In genomic region chr8:106112514-106112913, GRCm38 (mm10) we compare ENCODE assay signal across 18 mouse cellular contexts. TPM values are rescaled to one million over a fixed set of nuclear protein-coding genes. Genes with fewer than 3 reads are reported as not detected.
DNase-seq lines count a peak whose midpoint lies in the region; ATAC-seq and TF ChIP-seq lines count a peak whose summit lies in the region.
"Had no signal": no experiment of that assay in that cellular context is flagged by ENCODE, and none has a peak within 500 bp of the region (broad histone marks: within the 10 kb centered on the region; RNA-seq: fewer than 3 reads in every experiment).

No protein-coding gene starts in this region.

- H3K4me1 ChIP-seq in kidney, embryonic 15.5 days = no peaks in the 10 kb centered on the region
- H3K4me1 ChIP-seq in kidney, embryonic 14.5 days (ENCODE audit: control insufficient read depth, insufficient read depth, low read length) = no peaks in the 10 kb centered on the region
- H3K4me1 ChIP-seq in limb, embryonic 14.5 days (ENCODE audit: control insufficient read depth, insufficient read depth, low read length) = no peaks in the 10 kb centered on the region
- no peaks in the 10 kb centered on the region for H3K4me1 ChIP-seq in forebrain, embryonic 12.5 days
- H3K4me1 ChIP-seq: embryonic facial prominence, embryonic 12.5 days; midbrain, embryonic 10.5 days had no signal

- peaks cover 64% of the 10 kb centered on the region for H3K36me3 ChIP-seq in kidney, embryonic 15.5 days
- H3K36me3 ChIP-seq in kidney, embryonic 14.5 days (ENCODE audit: control insufficient read depth, insufficient read depth, low read length) = peaks cover 29% of the 10 kb centered on the region
- H3K36me3 ChIP-seq in limb, embryonic 14.5 days (ENCODE audit: control insufficient read depth, insufficient read depth, low read length) = peaks cover 45% of the 10 kb centered on the region
- H3K36me3 ChIP-seq in forebrain, embryonic 12.5 days (replicated peaks) = peaks cover 41% of the 10 kb centered on the region

- no peak overlapping the region for H3K4me2 ChIP-seq in kidney, embryonic 15.5 days
- H3K4me2 ChIP-seq in kidney, embryonic 14.5 days (replicated peaks; ENCODE audit: low read depth, low read length) = no peak overlapping the region
- H3K4me2 ChIP-seq in limb, embryonic 14.5 days (replicated peaks; ENCODE audit: low read depth, low read length, severe bottlenecking) = no peak overlapping the region
- no peak overlapping the region for H3K4me2 ChIP-seq in forebrain, embryonic 12.5 days
- H3K4me2 ChIP-seq: embryonic facial prominence, embryonic 12.5 days; heart, embryonic 11.5 days had no signal

- TF ChIP-seq POLR2A in limb, embryonic 14.5 days (IDR thresholded peaks at IDR 0.05; ENCODE audit: borderline replicate concordance, extremely low read depth, insufficient read depth, insufficient read length) = no peak

- no peaks in the 10 kb centered on the region for H3K27me3 ChIP-seq in kidney, embryonic 15.5 days
- no peaks in the 10 kb centered on the region for H3K27me3 ChIP-seq in kidney, embryonic 14.5 days (ENCODE audit: control insufficient read depth, insufficient read depth, low read length)
- no peaks in the 10 kb centered on the region for H3K27me3 ChIP-seq in limb, embryonic 14.5 days (ENCODE audit: control insufficient read depth, insufficient read depth, low read length)
- H3K27me3 ChIP-seq in forebrain, embryonic 12.5 days = no peaks in the 10 kb centered on the region
- H3K27me3 ChIP-seq: embryonic facial prominence, embryonic 12.5 days; Patski had no signal

- H3K4me3 ChIP-seq in kidney, embryonic 15.5 days (replicated peaks) = no peak overlapping the region
- no peak overlapping the region for H3K4me3 ChIP-seq in kidney, embryonic 14.5 days (ENCODE audit: low read length)
- H3K4me3 ChIP-seq in limb, embryonic 14.5 days (replicated peaks; ENCODE audit: low read length) = no peak overlapping the region
- no peak overlapping the region for H3K4me3 ChIP-seq in forebrain, embryonic 12.5 days (replicated peaks)
- H3K4me3 ChIP-seq: embryonic facial prominence, embryonic 12.5 days; midbrain, embryonic 10.5 days had no signal

- no peak for ATAC-seq in kidney, embryonic 15.5 days (replicated peaks; ENCODE audit: low FRiP score)
- no peak for ATAC-seq in kidney, embryonic 14.5 days (ENCODE audit: low FRiP score, low TSS enrichment)
- peak; percentile 53; the same call in 1 of the 2 replicates for ATAC-seq in limb, embryonic 14.5 days (ENCODE audit: low FRiP score, low read depth)
- ATAC-seq in forebrain, embryonic 12.5 days (ENCODE audit: low FRiP score) = no peak
- ATAC-seq: forebrain, embryonic 16.5 days; hindbrain, embryonic 16.5 days; Patski had no signal

- DNase-seq in ES-CJ7 (ENCODE audit: low read depth, low spot score) = peak; percentile 18
- DNase-seq in limb, embryonic 14.5 days (ENCODE audit: low spot score) = no peak
- peak; percentile 93 for DNase-seq in thymus, postnatal 0 days (ENCODE audit: low spot score)
- DNase-seq in urinary bladder, postnatal 14 days (ENCODE audit: low spot score) = no peak
- DNase-seq: adrenal gland, postnatal 10 days; cerebellum, adult 9-11 months; liver; right cerebral cortex, adult 18-20 months had no signal

- H3K9me3 ChIP-seq in kidney, embryonic 15.5 days (replicated peaks) = no peaks in the 10 kb centered on the region
- H3K9me3 ChIP-seq in kidney, embryonic 14.5 days (ENCODE audit: control insufficient read depth, low read length) = no peaks in the 10 kb centered on the region; the same call in 1 of the 2 replicates
- H3K9me3 ChIP-seq in limb, embryonic 14.5 days (ENCODE audit: control insufficient read depth, low read length) = no peaks in the 10 kb centered on the region
- H3K9me3 ChIP-seq in forebrain, embryonic 12.5 days = no peaks in the 10 kb centered on the region
- H3K9me3 ChIP-seq: embryonic facial prominence, embryonic 12.5 days; midbrain, embryonic 10.5 days had no signal

- H3K9ac ChIP-seq in kidney, embryonic 15.5 days = no peak overlapping the region
- H3K9ac ChIP-seq in kidney, embryonic 14.5 days (ENCODE audit: low read depth, low read length) = no peak overlapping the region
- no peak overlapping the region for H3K9ac ChIP-seq in limb, embryonic 14.5 days (ENCODE audit: low read depth, low read length, severe bottlenecking)
- H3K9ac ChIP-seq in forebrain, embryonic 12.5 days = no peak overlapping the region
- H3K9ac ChIP-seq: embryonic facial prominence, embryonic 12.5 days had no signal

- WGBS in kidney, embryonic 15.5 days = 84% methylated on average over 1 of the region's 1 CpGs
- 93% methylated on average over 1 of the region's 1 CpGs for WGBS in kidney, embryonic 14.5 days
- 84% methylated on average over 1 of the region's 1 CpGs for WGBS in limb, embryonic 14.5 days
- 93% methylated on average over 1 of the region's 1 CpGs for WGBS in forebrain, embryonic 12.5 days

- H3K27ac ChIP-seq in kidney, embryonic 15.5 days = peak overlapping the region; percentile 58
- H3K27ac ChIP-seq in kidney, embryonic 14.5 days (ENCODE audit: low read depth, low read length) = no peak overlapping the region
- H3K27ac ChIP-seq in limb, embryonic 14.5 days (replicated peaks; ENCODE audit: low read depth, low read length) = no peak overlapping the region
- H3K27ac ChIP-seq in forebrain, embryonic 12.5 days = no peak overlapping the region
- H3K27ac ChIP-seq: embryonic facial prominence, embryonic 12.5 days; macrophage; midbrain, embryonic 10.5 days had no signal

RNA-seq across cellular contexts. Expression of gene Esrp2, which starts 24.3 kb away (rescaled TPM):
- 14.9 and 15.8 TPM in 2 replicates for polyA plus RNA-seq in kidney, embryonic 15.5 days (2015; fragmentation: Nextera tagmentation; extraction: Ambion mirVana)
- polyA plus RNA-seq in kidney, embryonic 14.5 days (2014; fragmentation: Nextera tagmentation; extraction: Ambion mirVana) = 5.6 and 9.1 TPM in 2 replicates
- polyA plus RNA-seq in limb, embryonic 14.5 days (2012; rRNA removed) = 29.5 and 34.3 TPM in 2 replicates
- 38.8 and 38.9 TPM in 2 replicates for polyA plus RNA-seq in limb, embryonic 14.5 days (2014; fragmentation: Nextera tagmentation; extraction: Ambion mirVana)
- polyA plus RNA-seq in thymus, postnatal 0 days (2015; fragmentation: Nextera tagmentation; extraction: Ambion mirVana) = 8.8 and 9.6 TPM in 2 replicates
- polyA plus RNA-seq in forebrain, embryonic 12.5 days (2016; fragmentation: Nextera tagmentation; extraction: Ambion mirVana) = 1.9 TPM in 2 replicates
- polyA plus RNA-seq: macrophage had no signal

RNA-seq across cellular contexts. Expression of gene Pla2g15, which starts 37.7 kb away (rescaled TPM):
- 12.4 and 13.9 TPM in 2 replicates for polyA plus RNA-seq in kidney, embryonic 15.5 days (2015; fragmentation: Nextera tagmentation; extraction: Ambion mirVana)
- polyA plus RNA-seq in kidney, embryonic 14.5 days (2014; fragmentation: Nextera tagmentation; extraction: Ambion mirVana) = 2.7 and 6.6 TPM in 2 replicates
- polyA plus RNA-seq in limb, embryonic 14.5 days (2012; rRNA removed) = 13.7 and 15.0 TPM in 2 replicates
- 6.3 and 7.8 TPM in 2 replicates for polyA plus RNA-seq in limb, embryonic 14.5 days (2014; fragmentation: Nextera tagmentation; extraction: Ambion mirVana)
- 11.0 and 11.7 TPM in 2 replicates for polyA plus RNA-seq in thymus, postnatal 0 days (2015; fragmentation: Nextera tagmentation; extraction: Ambion mirVana)
- 13.8 and 15.8 TPM in 2 replicates for polyA plus RNA-seq in forebrain, embryonic 12.5 days (2016; fragmentation: Nextera tagmentation; extraction: Ambion mirVana)

RNA-seq across cellular contexts. Expression of gene Nfatc3, which starts 53.9 kb away (rescaled TPM):
- 6.5 and 7.3 TPM in 2 replicates for polyA plus RNA-seq in kidney, embryonic 15.5 days (2015; fragmentation: Nextera tagmentation; extraction: Ambion mirVana)
- 8.9 and 10.3 TPM in 2 replicates for polyA plus RNA-seq in kidney, embryonic 14.5 days (2014; fragmentation: Nextera tagmentation; extraction: Ambion mirVana)
- 27.2 and 31.6 TPM in 2 replicates for polyA plus RNA-seq in limb, embryonic 14.5 days (2012; rRNA removed)
- polyA plus RNA-seq in limb, embryonic 14.5 days (2014; fragmentation: Nextera tagmentation; extraction: Ambion mirVana) = 7.8 and 9.6 TPM in 2 replicates
- 19.7 and 26.6 TPM in 2 replicates for polyA plus RNA-seq in thymus, postnatal 0 days (2015; fragmentation: Nextera tagmentation; extraction: Ambion mirVana)
- 4.9 and 6.6 TPM in 2 replicates for polyA plus RNA-seq in forebrain, embryonic 12.5 days (2016; fragmentation: Nextera tagmentation; extraction: Ambion mirVana)

RNA-seq across cellular contexts. Expression of gene Slc7a6, which starts 56.1 kb away (rescaled TPM):
- polyA plus RNA-seq in kidney, embryonic 15.5 days (2015; fragmentation: Nextera tagmentation; extraction: Ambion mirVana) = 52.7 and 57.3 TPM in 2 replicates
- polyA plus RNA-seq in kidney, embryonic 14.5 days (2014; fragmentation: Nextera tagmentation; extraction: Ambion mirVana) = 87.4 and 90.3 TPM in 2 replicates
- polyA plus RNA-seq in limb, embryonic 14.5 days (2012; rRNA removed) = 42.1 and 57.6 TPM in 2 replicates
- polyA plus RNA-seq in limb, embryonic 14.5 days (2014; fragmentation: Nextera tagmentation; extraction: Ambion mirVana) = 55.7 and 73.1 TPM in 2 replicates
- polyA plus RNA-seq in thymus, postnatal 0 days (2015; fragmentation: Nextera tagmentation; extraction: Ambion mirVana) = 86.2 and 87.1 TPM in 2 replicates
- 72.9 and 79.8 TPM in 2 replicates for polyA plus RNA-seq in forebrain, embryonic 12.5 days (2016; fragmentation: Nextera tagmentation; extraction: Ambion mirVana)

Comparison
In these comparisons a context has a peak if more than half of its experiments do, and no peak if none do; other contexts are left out.
1. DNase-seq: peak in ES-CJ7 (single experiment) and thymus, postnatal 0 days (single experiment); none in limb, embryonic 14.5 days (single experiment) and urinary bladder, postnatal 14 days (single experiment).